Mouse (Mus musculus): ENCODE data around the gene Ube4a.

DNA sequence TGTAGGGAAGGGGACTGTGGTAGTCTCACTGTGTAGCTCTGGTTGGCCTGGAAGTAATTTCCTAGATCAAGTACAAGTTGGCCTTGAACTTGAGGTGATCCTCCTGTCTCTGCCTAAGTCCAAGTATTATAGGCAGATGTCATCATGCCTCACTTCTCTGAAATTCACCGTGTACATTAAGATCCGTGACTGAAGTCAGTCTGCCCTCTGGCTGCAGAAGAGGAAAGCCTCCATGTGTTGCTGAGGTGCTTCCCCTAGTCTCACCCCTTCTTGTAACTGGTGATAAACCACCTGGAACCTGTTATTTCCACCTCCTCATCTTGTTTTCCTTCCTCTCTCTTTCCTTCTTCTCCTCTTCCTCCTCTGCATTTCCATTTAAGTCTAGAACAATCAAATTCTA, 49.5 kb upstream of the Ube4a start:
- TF ChIP-seq CTCF (IDR thresholded peaks at IDR 0.05; ENCODE audit: low read depth) (no peak), EP300 (IDR thresholded peaks at IDR 0.05; ENCODE audit: low read depth) (no peak)

All from heart, postnatal 0 days (tissue).